Mouse (Mus musculus) spleen, adult 2 months (tissue): ENCODE data around the gene Gtf2a1.

Experiments
- CTCF ChIP-seq: fragments of 200-500 bp; IDR thresholded peaks from 2 replicates; pipeline ENCODE4 v1.5.1; 2011; ENCODE audit warnings: mild to moderate bottlenecking, inconsistent platforms; ENCODE audit not compliant: insufficient read depth, insufficient read length, insufficient replicate concordance; ENCODE audit errors: extremely low read depth
- POLR2A ChIP-seq: fragments of 200-500 bp; IDR thresholded peaks from 2 replicates; pipeline ENCODE4 v1.6.1; 2011; ENCODE audit warnings: low read depth, low read length, inconsistent platforms

DNA sequence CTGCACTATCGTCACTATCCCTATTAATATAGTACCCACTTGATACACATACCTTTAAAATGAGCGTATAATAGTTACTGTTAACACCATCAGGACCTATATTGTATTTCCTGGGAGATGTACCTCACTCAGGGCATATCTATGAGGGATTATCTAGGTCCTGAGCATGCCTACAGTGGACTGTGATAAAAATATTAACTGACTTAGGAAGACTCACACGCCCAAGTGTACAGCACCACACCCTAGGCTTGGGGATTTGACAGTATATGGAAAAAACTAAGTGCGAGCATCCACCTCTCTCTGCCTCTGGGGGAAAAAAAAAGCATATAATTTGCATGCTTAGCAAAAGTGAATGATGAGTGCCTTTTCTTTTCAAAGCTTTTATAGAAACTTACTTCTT, 23.1 kb downstream of the Gtf2a1 start:
- TF ChIP-seq POLR2A (no peak), CTCF (no peak)
